8 mouse cellular contexts compared by ENCODE assay signal in the genomic region with DNA sequence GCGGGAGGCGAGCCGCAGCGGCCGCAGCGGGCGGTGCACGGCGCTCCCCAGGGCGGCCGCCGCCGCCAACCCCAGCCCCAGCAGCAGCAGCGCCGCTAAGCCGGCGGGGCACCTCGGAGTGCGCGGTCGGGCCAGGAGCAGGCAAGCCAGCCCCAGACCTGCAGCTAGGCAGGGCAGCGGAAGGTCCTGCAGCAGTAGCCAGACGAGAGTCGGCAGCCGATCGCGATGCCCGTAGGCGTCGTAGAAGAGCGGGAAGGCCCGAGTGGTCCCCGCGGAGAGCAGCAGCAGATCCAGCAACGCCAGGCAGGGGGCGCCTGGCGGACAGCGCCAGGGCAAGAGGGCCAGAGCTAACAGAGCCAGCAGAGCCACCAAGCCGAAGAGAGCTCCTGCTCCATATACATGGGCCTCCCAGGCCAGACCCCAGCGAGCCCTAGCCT. TPM values are rescaled to one million over a fixed set of nuclear protein-coding genes. Genes with fewer than 3 reads are reported as not detected.
DNase-seq lines count a peak whose midpoint lies in the region; ATAC-seq and TF ChIP-seq lines count a peak whose summit lies in the region.

No protein-coding gene starts in this region.

- H3K9me3 ChIP-seq in hindbrain, embryonic 11.5 days (ENCODE audit: control insufficient read depth, low read length), result no peaks in the 10 kb centered on the region
- H3K9me3 ChIP-seq in lung, postnatal 0 days (ENCODE audit: low read length), result no peaks in the 10 kb centered on the region

- DNase-seq in MN1 (ENCODE audit: low spot score), result peak; percentile 75
- peak; percentile 78 for DNase-seq in cerebellum, adult 9-10 months
- peak; percentile 54 to 76 for DNase-seq in frontal cortex, postnatal 10 days (ENCODE audit: low spot score in 2 of 2)
- peak; percentile 92 for DNase-seq in hindbrain, embryonic 11.5 days (ENCODE audit: low spot score)
- DNase-seq in layer of hippocampus, postnatal 10 days (ENCODE audit: low spot score in 2 of 2), result peak; percentile 81 to 87
- peak; percentile 81 for DNase-seq in lung, postnatal 0 days (ENCODE audit: low spot score)
- peak; percentile 72 for DNase-seq in ovary, postnatal 14 days (ENCODE audit: low spot score)
- peak; percentile 81 for DNase-seq in thymus, postnatal 14 days

- TF ChIP-seq EP300 in lung, postnatal 0 days (IDR thresholded peaks at IDR 0.05), result no peak

- H3K27me3 ChIP-seq in hindbrain, embryonic 11.5 days (ENCODE audit: control insufficient read depth, insufficient read depth, low read length), result peaks cover 45% of the 10 kb centered on the region
- peaks cover 38% of the 10 kb centered on the region for H3K27me3 ChIP-seq in lung, postnatal 0 days (replicated peaks; ENCODE audit: insufficient read depth, low read length)

- TF ChIP-seq CTCF in lung, postnatal 0 days (IDR thresholded peaks at IDR 0.05), result peak; percentile 94

- WGBS in hindbrain, embryonic 11.5 days, result under 1% methylated on average over 40 of the region's 40 CpGs
- under 1% methylated on average over 34 of the region's 40 CpGs for WGBS in lung, postnatal 0 days

- H3K4me3 ChIP-seq in hindbrain, embryonic 11.5 days (ENCODE audit: low read depth, low read length), result peak overlapping the region; percentile 37
- peak overlapping the region; percentile 39 for H3K4me3 ChIP-seq in lung, postnatal 0 days (ENCODE audit: low read depth, low read length)

- H3K9ac ChIP-seq in hindbrain, embryonic 11.5 days (ENCODE audit: low read depth, low read length), result peak overlapping the region; percentile 38; the same call in 1 of the 2 replicates
- H3K9ac ChIP-seq in lung, postnatal 0 days (replicated peaks; ENCODE audit: low read depth), result no peak overlapping the region; the same call in 1 of the 2 replicates

- no peaks in the 10 kb centered on the region for H3K36me3 ChIP-seq in hindbrain, embryonic 11.5 days (ENCODE audit: control insufficient read depth, insufficient read depth, low read length)
- no peaks in the 10 kb centered on the region; the same call in 1 of the 2 replicates for H3K36me3 ChIP-seq in lung, postnatal 0 days (ENCODE audit: insufficient read depth, low read length)

- H3K27ac ChIP-seq in hindbrain, embryonic 11.5 days (ENCODE audit: low read depth, low read length), result no peak overlapping the region; the same call in 1 of the 2 replicates
- no peak overlapping the region for H3K27ac ChIP-seq in lung, postnatal 0 days (ENCODE audit: low read length)

- peaks cover 11% of the 10 kb centered on the region; the same call in 1 of the 2 replicates for H3K4me1 ChIP-seq in hindbrain, embryonic 11.5 days (replicated peaks; ENCODE audit: control insufficient read depth, insufficient read depth, low read length)
- peaks cover 10% of the 10 kb centered on the region for H3K4me1 ChIP-seq in lung, postnatal 0 days (ENCODE audit: insufficient read depth, low read depth, low read length)

- ATAC-seq in hindbrain, embryonic 11.5 days (ENCODE audit: low FRiP score), result peak; percentile 85
- ATAC-seq in lung, postnatal 0 days, result peak; percentile 87

- H3K4me2 ChIP-seq in hindbrain, embryonic 11.5 days (replicated peaks; ENCODE audit: low read depth, low read length), result peak overlapping the region; percentile 88
- H3K4me2 ChIP-seq in lung, postnatal 0 days (replicated peaks; ENCODE audit: low read depth, low read length), result peak overlapping the region; percentile 85

RNA-seq across cellular contexts. Expression of a gene that starts 6.2 kb away (rescaled TPM):
- polyA plus RNA-seq in hindbrain, embryonic 11.5 days (2014; fragmentation: Nextera tagmentation; extraction: Ambion mirVana), result 68.1 and 69.0 TPM in 2 replicates
- total RNA-seq in layer of hippocampus, postnatal 10 days (2021), result 10 to 100 TPM; 33.7 to 43.6 TPM
- polyA plus RNA-seq in lung, postnatal 0 days (2015; fragmentation: Nextera tagmentation; extraction: Ambion mirVana), result 16.9 and 19.1 TPM in 2 replicates

RNA-seq across cellular contexts. Expression of a gene that starts 8.4 kb away (rescaled TPM):
- polyA plus RNA-seq in hindbrain, embryonic 11.5 days (2014; fragmentation: Nextera tagmentation; extraction: Ambion mirVana), result 0.60 and 1.7 TPM in 2 replicates
- 10 to 100 TPM in 1 of 2 experiments, 1 to 10 TPM in 1; 8.1 to 10.3 TPM for total RNA-seq in layer of hippocampus, postnatal 10 days (2021)
- 2.0 and 2.5 TPM in 2 replicates for polyA plus RNA-seq in lung, postnatal 0 days (2015; fragmentation: Nextera tagmentation; extraction: Ambion mirVana)

RNA-seq across cellular contexts. Expression of a gene that starts 45.2 kb away (rescaled TPM):
- 34.5 and 39.4 TPM in 2 replicates for polyA plus RNA-seq in hindbrain, embryonic 11.5 days (2014; fragmentation: Nextera tagmentation; extraction: Ambion mirVana)
- total RNA-seq in layer of hippocampus, postnatal 10 days (2021), result 10 to 100 TPM; 84.5 to 87.2 TPM
- polyA plus RNA-seq in lung, postnatal 0 days (2015; fragmentation: Nextera tagmentation; extraction: Ambion mirVana), result 93.8 and 106 TPM in 2 replicates
